Mouse (Mus musculus): ENCODE data around the gene Akap5.

DNA sequence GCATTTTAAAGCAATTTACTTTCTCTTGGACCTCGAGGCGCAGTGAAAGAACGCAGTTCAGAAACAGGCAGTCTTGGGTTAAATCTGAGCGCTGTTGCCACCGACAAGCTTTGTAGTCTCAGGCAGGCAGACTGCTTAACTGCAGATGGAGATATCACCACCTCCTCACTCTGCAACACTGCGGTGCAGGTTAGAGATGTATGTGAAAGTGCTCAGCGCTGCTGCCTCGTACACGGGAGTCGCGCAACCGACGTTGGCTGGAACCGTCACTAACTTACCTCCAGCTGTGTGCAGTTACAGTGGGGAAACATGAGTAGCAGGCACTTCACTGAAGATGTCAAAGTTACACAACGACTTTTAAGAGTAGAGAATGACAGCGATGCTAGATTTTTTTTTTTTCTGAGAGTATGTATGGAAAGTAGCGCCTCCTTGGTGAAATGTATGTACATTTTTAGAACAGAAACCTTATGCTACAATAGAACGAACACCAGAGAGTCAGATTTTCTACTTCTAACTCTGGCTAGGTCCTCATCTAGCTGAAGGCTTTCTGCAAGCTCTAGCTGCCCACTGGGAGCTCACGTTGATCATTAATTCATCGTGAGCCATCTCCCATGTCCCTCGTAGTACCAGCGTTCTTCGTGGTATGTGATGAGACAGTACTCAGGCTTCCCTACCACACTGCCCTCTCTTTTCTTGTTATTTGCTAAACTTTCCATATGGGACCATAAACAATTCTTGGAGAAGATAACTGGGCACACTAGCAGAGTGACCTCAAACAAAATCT lies 1.9 kb downstream of the Akap5 start:
- TF ChIP-seq CTCF (IDR thresholded peaks at IDR 0.05; ENCODE audit: low read depth, low read length) (no peak), GATA1 (IDR thresholded peaks at IDR 0.05; ENCODE audit: borderline replicate concordance, low read length) (no peak), TAL1 (conservative IDR thresholded peaks at IDR 0.05; ENCODE audit: low read depth, low read length) (no peak)
